Mouse (Mus musculus) heart, embryonic 11.5 days (tissue): ENCODE measurements around the gene Lap3. TPM values are rescaled to one million over a fixed set of nuclear protein-coding genes. Genes with fewer than 3 reads are reported as not detected.

Experiments
- ATAC-seq: fragments of 200-750 bp; cut with Nextera tagmentation; replicated peaks from 2 replicates; pipeline ENCODE4 v1.8.0; 2017; ENCODE audit warnings: moderate library complexity; ENCODE audit not compliant: insufficient number of reproducible peaks, low FRiP score, low TSS enrichment
- H3K27ac ChIP-seq: fragments of 300-500 bp; sonication (generic); 2 replicates; pipeline ENCODE4 v1.5.1; 2014; ENCODE audit warnings: mild to moderate bottlenecking, low read depth, low read length
- H3K27me3 ChIP-seq: fragments of 300-500 bp; sonication (generic); 2 replicates; pipeline ENCODE4 v1.6.1; 2014; ENCODE audit warnings: mild to moderate bottlenecking, low read length, mixed read lengths; ENCODE audit not compliant: control insufficient read depth, insufficient read depth
- H3K36me3 ChIP-seq: fragments of 300-500 bp; sonication (generic); 2 replicates; pipeline ENCODE4 v1.6.1; 2014; ENCODE audit warnings: mild to moderate bottlenecking, low read length, moderate library complexity, mixed read lengths; ENCODE audit not compliant: control insufficient read depth, insufficient read depth
- H3K4me1 ChIP-seq: fragments of 300-500 bp; sonication (generic); 2 replicates; pipeline ENCODE4 v1.6.1; 2014; ENCODE audit warnings: low read length; ENCODE audit not compliant: control insufficient read depth, insufficient read depth
- H3K4me2 ChIP-seq: fragments of 300-500 bp; sonication (generic); 2 replicates; pipeline ENCODE4 v1.6.1; 2014; ENCODE audit warnings: mild to moderate bottlenecking, moderate library complexity
- H3K4me3 ChIP-seq: fragments of 300-500 bp; sonication (generic); 2 replicates; pipeline ENCODE4 v1.5.1; 2014; ENCODE audit warnings: low read depth, low read length
- H3K9ac ChIP-seq: fragments of 300-500 bp; sonication (generic); 2 replicates; pipeline ENCODE4 v1.6.1; 2014; ENCODE audit warnings: mild to moderate bottlenecking, low read depth, low read length, moderate library complexity
- H3K9me3 ChIP-seq: fragments of 300-500 bp; sonication (generic); replicated peaks from 2 replicates; pipeline ENCODE4 v1.6.1; 2016; ENCODE audit warnings: low read length; ENCODE audit not compliant: control insufficient read depth
- WGBS: fragments of 180-500 bp; shearing (Covaris S2); extraction: QIAGEN DNeasy Blood & Tissue Kit; methylation state at CpG from one replicate; pipeline ENCODE4 v1.1.7; 2014; ENCODE audit not compliant: insufficient replicate concordance; 5-methylcytosine and 5-hydroxymethylcytosine counted together
- polyA plus RNA-seq: library from polyadenylated mRNA; unstranded; fragments of >200 nt; fragmentation: Nextera tagmentation; extraction: Ambion mirVana; gene quantifications from 2 replicates; pipeline ENCODE4 v1.2.1, GENCODE M21; 2014

The Lap3 gene
- polyA plus RNA-seq, 1 experiment from 2014 or later = 83.1 TPM

DNA sequence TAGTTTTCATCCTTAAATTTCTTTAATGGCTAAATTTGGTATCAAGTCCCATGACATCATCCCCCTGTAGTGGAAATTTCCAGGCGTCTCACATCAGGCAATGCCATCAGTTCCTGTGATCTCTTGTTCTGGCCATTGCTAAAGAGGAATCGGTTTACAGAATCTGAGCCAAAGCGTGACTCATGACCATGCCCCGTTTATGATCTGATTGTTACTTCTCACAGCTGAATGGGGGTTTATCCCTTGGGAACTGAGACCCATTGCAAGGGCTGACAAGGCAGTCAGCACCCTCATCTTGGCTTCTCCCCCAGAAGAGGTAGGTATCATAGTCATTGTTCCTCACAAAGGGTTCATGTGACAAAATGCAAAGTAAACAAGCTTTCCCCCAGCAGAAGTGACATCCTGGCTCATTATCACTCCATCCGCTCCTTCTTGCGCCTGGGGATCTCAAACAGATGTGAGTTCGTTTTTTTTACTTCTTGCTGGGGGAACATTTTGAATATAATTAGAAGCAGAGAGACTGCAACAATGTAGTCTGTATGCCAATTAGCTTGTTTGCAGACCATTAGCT lies 20.2 kb upstream of the Lap3 start:
- 27% methylated on average over 7 of the region's 7 CpGs for WGBS
- no peak overlapping the region for H3K4me3 ChIP-seq
- ATAC-seq = no peak
- H3K27ac ChIP-seq = no peak overlapping the region
- H3K4me1 ChIP-seq = no peaks in the 10 kb centered on the region
- H3K9ac ChIP-seq = no peak overlapping the region
- no peaks in the 10 kb centered on the region for H3K9me3 ChIP-seq
- H3K4me2 ChIP-seq = no peak overlapping the region
- H3K27me3 ChIP-seq = no peaks in the 10 kb centered on the region
- H3K36me3 ChIP-seq = no peaks in the 10 kb centered on the region

DNA sequence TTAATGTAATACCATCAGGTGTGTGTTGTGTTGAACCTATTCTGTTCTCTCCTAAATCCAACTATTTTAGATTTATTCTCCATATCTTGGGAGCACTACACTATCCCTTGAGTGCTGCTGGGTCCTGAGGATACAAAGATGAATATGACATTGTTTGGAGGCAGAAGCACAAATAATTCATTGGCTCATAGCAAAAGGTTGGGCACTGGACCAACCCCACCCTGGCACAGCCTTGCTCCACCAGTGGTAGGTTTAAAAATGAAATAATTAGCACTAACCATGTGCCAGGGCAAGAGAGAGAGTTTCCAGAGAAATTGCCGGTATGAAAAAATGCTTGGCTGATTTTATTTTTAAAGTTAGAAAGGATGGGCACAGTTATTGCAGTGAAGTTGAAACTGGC lies 19.7 kb upstream of the Lap3 start:
- Histone ChIP-seq H3K9ac (no peak overlapping the region), H3K4me1 (no peaks in the 10 kb centered on the region), H3K27me3 (no peaks in the 10 kb centered on the region), H3K4me2 (no peak overlapping the region), H3K4me3 (no peak overlapping the region), H3K9me3 (no peaks in the 10 kb centered on the region), H3K27ac (no peak overlapping the region), H3K36me3 (no peaks in the 10 kb centered on the region)
- no peak for ATAC-seq
- WGBS = 90% methylated on average over 1 of the region's 1 CpGs

DNA sequence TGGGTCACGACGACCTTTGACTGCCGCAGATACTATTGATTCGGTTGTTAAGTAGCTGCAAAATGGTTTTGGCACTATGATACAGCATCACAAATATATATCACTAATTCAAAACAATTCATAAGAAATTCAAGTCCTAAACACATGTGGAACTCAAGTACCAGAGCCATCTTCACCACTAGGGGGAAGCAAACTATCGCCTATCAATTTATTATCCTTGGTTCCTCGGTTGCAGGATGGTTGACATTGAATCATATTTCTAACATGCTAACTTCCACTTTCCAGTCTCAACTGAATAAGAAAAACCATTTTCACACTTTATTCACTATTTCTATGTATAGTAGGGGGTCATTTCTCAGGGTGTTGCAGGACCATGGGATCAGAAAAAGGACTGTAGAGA lies 19.0 kb upstream of the Lap3 start:
- no peak overlapping the region for H3K4me3 ChIP-seq
- no peaks in the 10 kb centered on the region for H3K9me3 ChIP-seq
- no peak overlapping the region for H3K9ac ChIP-seq
- H3K27ac ChIP-seq = no peak overlapping the region
- no peaks in the 10 kb centered on the region for H3K27me3 ChIP-seq
- 30% methylated on average over 6 of the region's 6 CpGs for WGBS
- no peak for ATAC-seq
- H3K36me3 ChIP-seq = no peaks in the 10 kb centered on the region
- no peak overlapping the region for H3K4me2 ChIP-seq
- H3K4me1 ChIP-seq = no peaks in the 10 kb centered on the region

DNA sequence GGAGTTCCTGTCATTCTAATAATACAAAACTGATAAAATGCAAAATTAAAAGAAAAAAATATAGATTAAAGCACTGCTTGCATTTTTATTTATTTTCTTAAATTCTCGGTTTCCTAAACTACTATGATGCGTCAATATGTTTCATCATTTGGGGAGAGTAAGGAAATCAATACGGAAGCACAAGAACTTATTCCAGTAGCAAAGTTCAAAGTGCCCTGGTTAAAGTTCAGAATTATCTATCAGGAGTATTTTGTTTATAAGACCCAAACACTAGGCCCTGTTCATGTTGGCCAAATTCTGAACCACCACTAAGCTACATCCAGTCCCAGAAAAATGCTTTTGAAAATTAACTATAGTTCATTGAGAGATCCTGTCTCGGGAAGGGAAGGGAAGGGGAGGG lies 18.4 kb upstream of the Lap3 start:
- no peak overlapping the region for H3K4me2 ChIP-seq
- H3K36me3 ChIP-seq = no peaks in the 10 kb centered on the region
- no peak for ATAC-seq
- no peak overlapping the region for H3K27ac ChIP-seq
- H3K4me1 ChIP-seq = no peaks in the 10 kb centered on the region
- no peaks in the 10 kb centered on the region for H3K9me3 ChIP-seq
- H3K4me3 ChIP-seq = no peak overlapping the region
- H3K9ac ChIP-seq = no peak overlapping the region
- 64% methylated on average over 3 of the region's 4 CpGs for WGBS
- H3K27me3 ChIP-seq = no peaks in the 10 kb centered on the region

DNA sequence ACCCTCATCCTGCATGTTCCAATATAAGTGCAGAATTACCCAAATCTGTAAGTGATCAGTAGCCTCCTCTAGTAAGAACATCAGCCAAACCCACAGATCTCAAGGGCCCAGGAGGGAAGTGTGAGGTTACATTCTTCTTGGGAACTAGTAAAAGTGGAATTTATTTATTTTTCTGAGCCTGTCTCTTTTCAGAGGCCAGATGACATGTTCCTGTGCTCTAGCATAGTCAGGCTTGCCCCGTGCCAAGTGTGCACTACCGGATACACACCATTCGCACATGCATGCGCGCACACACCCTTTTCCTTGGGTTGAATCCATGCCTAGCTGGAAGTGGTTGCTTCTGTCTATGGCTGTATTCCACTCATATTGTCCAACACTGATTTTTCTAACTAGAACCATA lies 17.4 kb upstream of the Lap3 start:
- Histone ChIP-seq H3K4me1 (no peaks in the 10 kb centered on the region), H3K27ac (no peak overlapping the region), H3K27me3 (no peaks in the 10 kb centered on the region), H3K4me2 (no peak overlapping the region), H3K9ac (no peak overlapping the region), H3K36me3 (no peaks in the 10 kb centered on the region), H3K4me3 (no peak overlapping the region), H3K9me3 (no peaks in the 10 kb centered on the region)
- ATAC-seq = no peak
- 84% methylated on average over 5 of the region's 5 CpGs for WGBS

- no peak for ATAC-seq
These were observed 16.9 kb upstream of the Lap3 start for GRCm38 (mm10) chr5:45476288-45476687.

DNA sequence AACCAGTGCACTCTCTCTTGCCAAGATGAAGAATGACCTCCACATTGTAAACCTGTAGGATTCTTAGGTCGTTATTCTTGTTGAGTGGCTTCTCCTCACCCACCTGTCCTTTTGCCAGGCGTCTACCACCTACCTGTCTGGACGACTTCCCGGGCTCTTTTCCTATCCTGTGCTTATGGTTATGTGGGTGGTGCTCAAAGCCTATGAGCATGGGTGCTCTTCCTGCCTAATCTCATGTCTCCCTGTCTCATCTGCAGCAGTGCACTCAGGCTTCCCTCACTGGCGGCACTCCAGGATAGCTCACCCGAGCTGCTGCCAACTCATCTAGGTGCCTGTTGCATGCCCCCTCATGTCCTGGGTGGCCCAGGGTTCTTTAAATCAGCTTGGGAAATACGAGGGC lies 15.6 kb upstream of the Lap3 start:
- ATAC-seq = no peak
- Histone ChIP-seq H3K36me3 (no peaks in the 10 kb centered on the region), H3K27ac (no peak overlapping the region), H3K4me3 (no peak overlapping the region), H3K9me3 (no peaks in the 10 kb centered on the region), H3K4me1 (no peaks in the 10 kb centered on the region), H3K9ac (no peak overlapping the region), H3K4me2 (no peak overlapping the region), H3K27me3 (no peaks in the 10 kb centered on the region)
- whole genome bisulfite sequencing = 70% methylated on average over 7 of the region's 7 CpGs

More at GRCm38 (mm10) chr5:45476288-45476687, 16.9 kb upstream of the Lap3 start:
- H3K4me1 ChIP-seq = no peaks in the 10 kb centered on the region
- no peaks in the 10 kb centered on the region for H3K9me3 ChIP-seq
- no peaks in the 10 kb centered on the region for H3K27me3 ChIP-seq
- H3K4me2 ChIP-seq = no peak overlapping the region
- no peak overlapping the region for H3K27ac ChIP-seq
- no peak overlapping the region for H3K9ac ChIP-seq
- WGBS = 49% methylated on average over 6 of the region's 6 CpGs
- H3K4me3 ChIP-seq = no peak overlapping the region
- no peaks in the 10 kb centered on the region for H3K36me3 ChIP-seq

GRCm38 (mm10) chr5:45480066-45480465 lies 13.1 kb upstream of the Lap3 start:
- H3K27me3 ChIP-seq = no peaks in the 10 kb centered on the region
- 94% methylated on average over 1 of the region's 1 CpGs for WGBS

DNA sequence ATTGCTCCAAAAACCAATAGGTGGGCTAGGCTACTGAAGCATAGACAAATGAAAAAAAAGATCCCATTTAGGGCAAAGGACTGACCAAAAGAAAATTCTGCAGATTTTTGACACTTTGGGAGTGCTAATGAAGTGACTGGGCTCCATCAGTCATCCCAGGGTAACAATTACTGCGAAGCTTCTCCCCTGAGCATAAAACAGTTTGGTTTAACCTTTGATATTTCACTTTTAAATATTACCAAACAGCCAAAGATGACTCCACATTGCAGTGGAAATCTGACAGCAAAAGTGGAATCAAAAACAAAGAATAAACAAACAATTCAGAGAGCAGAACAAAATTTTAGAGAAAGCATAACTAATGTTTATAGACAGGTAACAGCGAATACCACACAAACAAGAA lies 12.0 kb upstream of the Lap3 start:
- Histone ChIP-seq H3K9ac (no peak overlapping the region), H3K9me3 (no peaks in the 10 kb centered on the region), H3K4me3 (no peak overlapping the region), H3K27ac (no peak overlapping the region), H3K4me1 (no peaks in the 10 kb centered on the region), H3K4me2 (no peak overlapping the region), H3K36me3 (no peaks in the 10 kb centered on the region), H3K27me3 (no peaks in the 10 kb centered on the region)
- ATAC-seq = no peak
- 81% methylated on average over 2 of the region's 2 CpGs for WGBS

More at GRCm38 (mm10) chr5:45480066-45480465, 13.1 kb upstream of the Lap3 start:
- Histone ChIP-seq H3K9me3 (no peaks in the 10 kb centered on the region), H3K4me2 (no peak overlapping the region), H3K4me1 (no peaks in the 10 kb centered on the region), H3K4me3 (no peak overlapping the region), H3K9ac (no peak overlapping the region), H3K36me3 (no peaks in the 10 kb centered on the region), H3K27ac (no peak overlapping the region)
- ATAC-seq = no peak
